Mouse (Mus musculus) stomach, embryonic 16.5 days (tissue): ENCODE results near the gene Clasp1. TPM values are rescaled to one million over a fixed set of nuclear protein-coding genes. Genes with fewer than 3 reads are reported as not detected.
A peak's percentile ranks its signal among the peaks of the same experiment; 100 is the strongest.

Experiments
- ATAC-seq: fragments of 200-750 bp; cut with Nextera tagmentation; 2 replicates; pipeline ENCODE4 v1.8.0; 2017; ENCODE audit warnings: moderate number of reproducible peaks, moderate TSS enrichment; ENCODE audit not compliant: insufficient read depth, low FRiP score
- H3K27ac ChIP-seq: fragments of 300-500 bp; sonication (generic); 2 replicates; pipeline ENCODE4 v1.5.1; 2014; ENCODE audit warnings: low read length
- H3K27me3 ChIP-seq: fragments of 300-500 bp; sonication (generic); 2 replicates; pipeline ENCODE4 v1.6.1; 2014; ENCODE audit warnings: low read length, control low read depth, mixed read lengths; ENCODE audit not compliant: control insufficient read depth, insufficient read depth
- H3K36me3 ChIP-seq: fragments of 300-500 bp; sonication (generic); 2 replicates; pipeline ENCODE4 v1.6.1; 2014; ENCODE audit warnings: low read length; ENCODE audit not compliant: control insufficient read depth, insufficient read depth
- H3K4me1 ChIP-seq: fragments of 300-500 bp; sonication (generic); 2 replicates; pipeline ENCODE4 v1.6.1; 2014; ENCODE audit warnings: low read length, control low read depth, mixed read lengths; ENCODE audit not compliant: control insufficient read depth, insufficient read depth
- H3K4me2 ChIP-seq: fragments of 300-500 bp; sonication (generic); 2 replicates; pipeline ENCODE4 v1.6.1; 2014; ENCODE audit warnings: low read depth, low read length, mixed read lengths
- H3K4me3 ChIP-seq: fragments of 300-500 bp; sonication (generic); replicated peaks from 2 replicates; pipeline ENCODE4 v1.5.1; 2014; ENCODE audit warnings: mild to moderate bottlenecking, low read length
- H3K9ac ChIP-seq: fragments of 300-500 bp; sonication (generic); 2 replicates; pipeline ENCODE4 v1.6.1; 2014; ENCODE audit warnings: low read length
- H3K9me3 ChIP-seq: fragments of 300-500 bp; sonication (generic); replicated peaks from 2 replicates; pipeline ENCODE4 v1.6.1; 2016; ENCODE audit warnings: low read length, control low read depth; ENCODE audit not compliant: control insufficient read depth
- WGBS: fragments of 180-500 bp; shearing (Covaris S2); extraction: QIAGEN DNeasy Blood & Tissue Kit; methylation state at CpG from one replicate; pipeline ENCODE4 v1.1.7; 2014; 5-methylcytosine and 5-hydroxymethylcytosine counted together
- polyA plus RNA-seq: library from polyadenylated mRNA; unstranded; fragments of >200 nt; fragmentation: Nextera tagmentation; extraction: Ambion mirVana; gene quantifications from 2 replicates; pipeline ENCODE4 v1.2.1, GENCODE M21; 2015

The Clasp1 gene
- polyA plus RNA-seq, 1 experiment from 2014 or later = 39.3 TPM

GRCm38 (mm10) chr1:118417047-118417730 lies 28.3 kb downstream of the Clasp1 start:
- WGBS = 90% methylated on average over 9 of the region's 9 CpGs
- H3K4me1 ChIP-seq = no peaks in the 10 kb centered on the region
- no peak overlapping the region for H3K4me3 ChIP-seq
- no peak overlapping the region for H3K9ac ChIP-seq
- H3K9me3 ChIP-seq = no peaks in the 10 kb centered on the region
- no peaks in the 10 kb centered on the region for H3K27me3 ChIP-seq
- H3K4me2 ChIP-seq = no peak overlapping the region
- no peak overlapping the region for H3K27ac ChIP-seq
- no peaks in the 10 kb centered on the region for H3K36me3 ChIP-seq
- ATAC-seq = no peak

- Histone ChIP-seq H3K27ac (no peak overlapping the region), H3K4me1 (no peaks in the 10 kb centered on the region), H3K4me3 (no peak overlapping the region), H3K4me2 (no peak overlapping the region), H3K36me3 (no peaks in the 10 kb centered on the region), H3K9ac (no peak overlapping the region), H3K27me3 (no peaks in the 10 kb centered on the region), H3K9me3 (no peaks in the 10 kb centered on the region)
- WGBS = 91% methylated on average over 8 of the region's 8 CpGs
- ATAC-seq = no peak
These were observed 30.5 kb downstream of the Clasp1 start for GRCm38 (mm10) chr1:118419399-118419798.

- WGBS = 74% methylated on average over 3 of the region's 3 CpGs
- Histone ChIP-seq H3K36me3 (no peaks in the 10 kb centered on the region), H3K27ac (no peak overlapping the region), H3K27me3 (no peaks in the 10 kb centered on the region), H3K4me2 (no peak overlapping the region), H3K9me3 (no peaks in the 10 kb centered on the region), H3K4me3 (no peak overlapping the region), H3K9ac (no peak overlapping the region), H3K4me1 (no peaks in the 10 kb centered on the region)
- no peak for ATAC-seq
These were observed 32.3 kb downstream of the Clasp1 start for GRCm38 (mm10) chr1:118421149-118421548.

DNA sequence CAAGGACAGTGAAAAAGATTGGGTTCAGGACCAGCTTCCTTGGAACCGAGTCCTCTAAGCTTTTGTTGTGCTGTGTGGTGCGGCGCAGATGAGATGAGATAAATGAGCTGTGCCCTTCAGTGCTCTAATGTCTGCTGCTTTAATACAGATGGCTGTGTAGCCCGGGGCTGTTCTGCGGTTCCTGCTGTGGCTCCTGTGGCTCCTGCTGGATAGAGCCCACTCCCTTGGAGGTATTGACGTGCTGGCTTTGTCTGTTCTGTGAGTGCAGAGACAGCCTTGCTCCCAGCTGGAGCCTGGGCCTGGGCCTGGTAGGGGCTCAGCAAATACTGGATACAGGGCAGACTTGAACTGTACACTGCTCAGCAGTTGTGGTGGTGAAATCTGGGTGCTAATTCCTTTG lies 34.0 kb downstream of the Clasp1 start:
- 85% methylated on average over 6 of the region's 6 CpGs for WGBS
- no peaks in the 10 kb centered on the region for H3K4me1 ChIP-seq
- no peak overlapping the region for H3K4me3 ChIP-seq
- no peak overlapping the region for H3K9ac ChIP-seq
- H3K4me2 ChIP-seq = no peak overlapping the region
- no peaks in the 10 kb centered on the region for H3K36me3 ChIP-seq
- no peak overlapping the region for H3K27ac ChIP-seq
- no peaks in the 10 kb centered on the region for H3K9me3 ChIP-seq
- no peak for ATAC-seq
- no peaks in the 10 kb centered on the region for H3K27me3 ChIP-seq

- no peak overlapping the region for H3K9ac ChIP-seq
- H3K9me3 ChIP-seq = no peaks in the 10 kb centered on the region
- H3K36me3 ChIP-seq = no peaks in the 10 kb centered on the region
- H3K4me2 ChIP-seq = no peak overlapping the region
- no peak overlapping the region for H3K4me3 ChIP-seq
- ATAC-seq = no peak
- 83% methylated on average over 2 of the region's 2 CpGs for WGBS
- H3K27me3 ChIP-seq = no peaks in the 10 kb centered on the region
- no peaks in the 10 kb centered on the region for H3K4me1 ChIP-seq
- H3K27ac ChIP-seq = no peak overlapping the region
These were observed 37.1 kb downstream of the Clasp1 start for GRCm38 (mm10) chr1:118425982-118426381.

- Histone ChIP-seq H3K9me3 (no peaks in the 10 kb centered on the region), H3K36me3 (no peaks in the 10 kb centered on the region), H3K27me3 (no peaks in the 10 kb centered on the region), H3K4me1 (no peaks in the 10 kb centered on the region), H3K4me3 (no peak overlapping the region), H3K9ac (no peak overlapping the region), H3K27ac (no peak overlapping the region), H3K4me2 (no peak overlapping the region)
- ATAC-seq = no peak
- 72% methylated on average over 6 of the region's 6 CpGs for WGBS
These were observed 39.7 kb downstream of the Clasp1 start for GRCm38 (mm10) chr1:118428354-118429084.

DNA sequence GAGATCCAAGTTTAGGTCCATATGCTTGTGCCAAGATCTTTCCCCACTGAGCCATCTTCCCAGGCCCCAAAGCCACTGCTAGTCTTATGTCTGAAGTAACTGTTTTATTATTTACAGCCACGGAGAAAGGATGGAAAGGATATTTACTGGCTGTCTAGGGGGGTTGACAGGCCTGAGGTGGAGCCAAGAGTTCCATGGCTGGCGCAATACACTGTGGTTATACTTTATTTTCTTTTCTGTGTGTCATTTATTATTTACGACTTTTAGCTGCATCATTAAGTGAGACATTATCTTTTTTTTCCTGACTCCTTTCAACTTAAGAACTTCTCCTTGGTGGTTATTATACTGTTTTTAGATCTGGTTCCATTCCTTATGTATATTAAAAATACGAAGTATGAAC lies 42.7 kb downstream of the Clasp1 start:
- ATAC-seq = no peak

DNA sequence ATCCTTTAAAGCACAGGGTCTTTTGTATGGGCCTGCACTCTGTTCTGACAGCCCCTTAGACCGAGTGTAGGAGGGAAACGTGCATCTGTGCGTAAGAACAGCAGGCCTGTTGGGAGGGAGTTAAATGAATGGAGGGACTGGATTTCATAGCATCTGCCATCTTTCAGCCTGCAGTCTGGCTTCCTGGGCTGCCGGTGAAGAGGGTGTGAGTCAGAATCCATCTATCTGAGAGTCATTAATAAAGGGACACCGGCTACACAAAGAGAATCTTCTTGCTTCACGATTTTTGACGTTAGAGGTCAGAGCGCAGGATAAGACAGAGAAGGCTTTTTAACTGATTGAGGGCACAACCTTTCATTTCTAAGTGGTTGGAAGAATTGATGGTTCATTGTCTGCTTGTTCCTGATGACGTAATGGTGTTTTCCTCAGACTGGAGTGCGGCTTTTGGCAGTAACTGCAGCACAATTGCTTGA lies 46.2 kb downstream of the Clasp1 start:
- no peak overlapping the region for H3K4me3 ChIP-seq
- no peaks in the 10 kb centered on the region for H3K4me1 ChIP-seq
- H3K4me2 ChIP-seq = no peak overlapping the region
- no peaks in the 10 kb centered on the region for H3K9me3 ChIP-seq
- peak overlapping the region; percentile 6; the same call in 1 of the 2 replicates for H3K27ac ChIP-seq
- WGBS = 49% methylated on average over 10 of the region's 10 CpGs
- no peaks in the 10 kb centered on the region for H3K36me3 ChIP-seq
- H3K9ac ChIP-seq = no peak overlapping the region
- H3K27me3 ChIP-seq = no peaks in the 10 kb centered on the region
- ATAC-seq = no peak

More for the DNA sequence above, 42.7 kb downstream of the Clasp1 start:
- Histone ChIP-seq H3K4me1 (no peaks in the 10 kb centered on the region), H3K9ac (no peak overlapping the region), H3K9me3 (no peaks in the 10 kb centered on the region), H3K4me3 (no peak overlapping the region), H3K27ac (no peak overlapping the region), H3K27me3 (no peaks in the 10 kb centered on the region), H3K36me3 (no peaks in the 10 kb centered on the region), H3K4me2 (no peak overlapping the region)
- WGBS = 85% methylated on average over 4 of the region's 4 CpGs

GRCm38 (mm10) chr1:118437856-118438255 lies 49.0 kb downstream of the Clasp1 start:
- H3K36me3 ChIP-seq = no peaks in the 10 kb centered on the region
- H3K9ac ChIP-seq = no peak overlapping the region
- no peak overlapping the region for H3K4me2 ChIP-seq
- no peaks in the 10 kb centered on the region for H3K9me3 ChIP-seq
- no peak for ATAC-seq
- no peak overlapping the region for H3K27ac ChIP-seq
- no peak overlapping the region for H3K4me3 ChIP-seq
- 87% methylated on average over 4 of the region's 4 CpGs for WGBS
- no peaks in the 10 kb centered on the region for H3K4me1 ChIP-seq
- no peaks in the 10 kb centered on the region for H3K27me3 ChIP-seq
